Mouse (Mus musculus): Measurements from ENCODE around the gene Gm11009.
"Not testable (repeated sequence)": the region's sequence is repeated elsewhere in the genome, so short reads cannot be mapped to it uniquely, and the experiment has no call there.

Gene Gm11009

GRCm38 (mm10) chr2:176319394-176319793 lies at the start of gene Gm11009:
Gene Gm11009, minus strand, starts transcription at chr2:176319494.
- DNase-seq (ENCODE audit: low spot score in 2 of 2): not testable (repeated sequence)
